Mouse (Mus musculus) olfactory bulb, adult 2 months (tissue): ENCODE data around the gene Dnm2. TPM values are rescaled to one million over a fixed set of nuclear protein-coding genes. Genes with fewer than 3 reads are reported as not detected.
"Not testable (repeated sequence)": the region's sequence is repeated elsewhere in the genome, so short reads cannot be mapped to it uniquely, and the experiment has no call there.

Source experiments
- H3K27ac ChIP-seq: fragments of 200-500 bp; 2 replicates; pipeline ENCODE4 v1.5.1; 2012; ENCODE audit warnings: low read depth, low read length; ENCODE audit not compliant: insufficient read depth
- H3K4me1 ChIP-seq: fragments of 200-500 bp; 2 replicates; pipeline ENCODE4 v1.6.1; 2012; ENCODE audit warnings: low read length; ENCODE audit not compliant: control insufficient read depth, insufficient read depth
- H3K4me3 ChIP-seq: fragments of 200-500 bp; 2 replicates; pipeline ENCODE4 v1.5.1; 2012; ENCODE audit warnings: mild to moderate bottlenecking, low read depth, low read length, moderate library complexity; ENCODE audit not compliant: insufficient read depth
- CTCF ChIP-seq: fragments of 200-500 bp; IDR thresholded peaks from 2 replicates; pipeline ENCODE4 v1.5.1; 2012; ENCODE audit warnings: low read depth, mild to moderate bottlenecking, low read length, moderate library complexity; ENCODE audit not compliant: insufficient read depth
- POLR2A ChIP-seq: fragments of 200-500 bp; IDR thresholded peaks from 2 replicates; pipeline ENCODE4 v1.6.1; 2012; ENCODE audit warnings: mild to moderate bottlenecking, low read depth, low read length, moderate library complexity; ENCODE audit not compliant: insufficient read depth
- WGBS: fragments of 180-500 bp; shearing (Covaris S2); methylation state at CpG from one replicate; pipeline ENCODE4 v1.1.7; 2018; 5-methylcytosine and 5-hydroxymethylcytosine counted together
- polyA plus RNA-seq: library from polyadenylated mRNA; stranded (reverse); fragments of >200 nt; gene quantifications from 2 replicates; pipeline ENCODE4 v1.2.4, GENCODE M21; 2012; ENCODE audit warnings: low replicate concordance; ENCODE audit not compliant: missing spikeins, insufficient read depth, insufficient read length

The Dnm2 gene
- polyA plus RNA-seq, 1 experiment: 371 TPM

DNA sequence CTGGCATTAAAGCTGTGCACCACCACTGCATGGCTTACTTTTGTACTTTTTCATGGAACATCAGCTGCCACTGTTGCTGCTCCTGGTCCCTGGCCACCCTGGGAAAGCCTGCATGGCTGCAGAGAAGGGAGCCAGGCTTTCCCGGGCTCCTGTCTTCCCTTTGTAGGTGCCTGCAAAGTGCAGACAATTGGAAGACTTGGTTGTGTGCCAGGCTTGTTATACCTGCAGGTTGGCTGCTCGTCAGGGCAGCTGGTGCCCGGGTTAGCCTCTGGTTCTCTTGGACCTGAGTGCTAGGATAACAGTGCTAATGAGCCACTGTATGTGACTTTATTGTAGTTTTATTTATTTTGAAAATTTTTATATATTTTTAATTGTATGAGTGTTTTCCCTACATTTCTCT lies 34.1 kb downstream of the Dnm2 start:
- WGBS: 77% methylated on average over 3 of the region's 3 CpGs
- no peak overlapping the region for H3K4me3 ChIP-seq
- no peak overlapping the region for H3K27ac ChIP-seq
- TF ChIP-seq POLR2A (no peak), CTCF (no peak)
- H3K4me1 ChIP-seq: peaks cover 36% of the 10 kb centered on the region

DNA sequence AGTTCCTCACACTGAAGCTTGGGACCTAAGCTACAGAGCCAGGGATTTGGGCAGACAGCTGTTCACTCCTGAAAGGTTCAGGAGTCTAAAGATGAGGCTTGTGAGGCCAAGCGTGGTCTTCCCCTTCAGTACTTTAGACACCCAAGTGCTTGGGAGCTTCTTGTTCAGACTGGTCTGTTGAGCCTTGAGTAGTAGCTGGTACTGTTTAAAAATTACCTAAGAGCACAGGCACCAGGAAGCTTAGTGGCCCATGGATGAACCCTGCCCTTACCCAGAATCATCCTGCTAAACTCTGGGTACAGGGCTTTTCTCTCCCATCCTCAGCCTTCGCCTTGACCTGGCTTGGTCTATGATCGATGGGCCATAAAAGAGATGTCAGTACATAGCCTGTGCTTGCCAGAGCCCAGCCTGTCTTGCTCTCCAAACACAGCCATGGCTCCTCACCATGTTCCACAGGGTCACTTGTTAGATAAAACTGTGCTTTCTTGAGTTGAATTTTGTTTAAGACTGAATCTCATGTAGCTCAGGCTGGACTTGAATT lies 35.8 kb downstream of the Dnm2 start:
- 93% methylated on average over 3 of the region's 3 CpGs for WGBS

DNA sequence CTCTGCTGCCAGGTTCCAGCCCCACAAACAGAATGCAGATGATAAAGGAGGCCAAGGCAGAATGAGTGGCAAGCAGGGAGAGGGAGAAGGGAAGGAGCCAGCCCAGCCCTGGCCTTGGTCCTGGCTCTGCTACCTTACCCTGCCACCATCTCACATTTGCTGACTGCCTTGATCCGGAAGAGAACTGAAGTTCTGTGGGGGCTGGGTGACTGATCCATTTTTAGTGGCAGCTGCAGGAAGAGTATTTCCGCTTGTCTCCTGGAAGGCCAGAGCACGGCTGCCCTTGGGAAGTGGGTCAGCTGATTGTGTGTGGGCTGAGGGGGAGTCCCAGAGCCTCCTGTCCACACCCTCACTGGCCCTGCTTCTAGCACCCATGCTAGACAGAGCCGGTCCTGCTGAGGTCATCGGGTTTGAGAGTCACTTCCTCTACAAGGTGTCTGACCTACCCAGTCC lies 38.5 kb downstream of the Dnm2 start:
- Histone ChIP-seq H3K27ac (peak overlapping the region; percentile 76), H3K4me1 (peaks cover 35% of the 10 kb centered on the region), H3K4me3 (no peak overlapping the region)
- TF ChIP-seq POLR2A (no peak), CTCF (no peak)
- 36% methylated on average over 5 of the region's 5 CpGs for WGBS

More for the DNA sequence above, 35.8 kb downstream of the Dnm2 start:
- TF ChIP-seq CTCF (no peak), POLR2A (no peak)
- H3K4me1 ChIP-seq: peaks cover 35% of the 10 kb centered on the region
- H3K4me3 ChIP-seq: no peak overlapping the region
- no peak overlapping the region for H3K27ac ChIP-seq

DNA sequence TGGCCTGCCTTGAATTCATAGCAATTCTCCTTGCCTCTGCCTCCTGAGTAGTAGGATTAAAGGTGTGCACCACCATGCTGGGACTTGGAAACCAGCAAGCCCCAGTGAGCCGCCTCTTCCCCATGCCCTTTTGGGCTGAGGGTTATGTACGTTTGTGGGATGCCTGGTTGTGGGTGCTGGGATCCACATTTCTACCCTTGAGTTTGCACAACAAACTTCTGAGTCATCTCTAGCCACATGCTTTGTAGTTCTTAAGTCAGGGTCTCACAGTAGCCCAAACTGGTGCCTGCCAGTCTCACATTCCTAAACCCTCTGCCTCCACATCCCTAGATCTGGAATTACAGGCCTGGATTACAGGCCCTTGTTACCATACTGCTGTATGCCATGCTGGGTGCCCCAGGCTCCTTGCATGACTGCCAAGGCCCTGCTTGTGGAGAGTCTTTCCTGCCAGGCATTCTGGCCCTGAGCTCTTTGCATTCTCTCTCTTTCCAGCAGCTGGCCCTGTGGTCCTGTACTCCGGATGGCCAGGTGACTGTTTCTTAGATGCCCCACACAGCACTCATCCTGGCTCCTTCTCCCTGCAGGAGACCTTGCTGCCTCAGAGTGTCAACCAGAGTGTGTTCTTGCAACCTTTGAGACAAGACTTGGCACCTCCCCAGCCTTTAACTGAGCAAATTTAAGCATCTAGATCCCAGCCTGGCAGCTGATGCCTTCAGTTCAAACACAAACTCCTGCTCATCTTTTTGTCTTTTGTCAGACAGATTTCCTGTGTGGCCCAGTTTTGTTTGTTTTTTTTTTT lies 39.3 kb downstream of the Dnm2 start:
- TF ChIP-seq CTCF: no peak
- TF ChIP-seq POLR2A: no peak
- Histone ChIP-seq H3K4me1 (peaks cover 28% of the 10 kb centered on the region), H3K27ac (peak overlapping the region; percentile 76), H3K4me3 (no peak overlapping the region)
- 43% methylated on average over 3 of the region's 3 CpGs for WGBS

DNA sequence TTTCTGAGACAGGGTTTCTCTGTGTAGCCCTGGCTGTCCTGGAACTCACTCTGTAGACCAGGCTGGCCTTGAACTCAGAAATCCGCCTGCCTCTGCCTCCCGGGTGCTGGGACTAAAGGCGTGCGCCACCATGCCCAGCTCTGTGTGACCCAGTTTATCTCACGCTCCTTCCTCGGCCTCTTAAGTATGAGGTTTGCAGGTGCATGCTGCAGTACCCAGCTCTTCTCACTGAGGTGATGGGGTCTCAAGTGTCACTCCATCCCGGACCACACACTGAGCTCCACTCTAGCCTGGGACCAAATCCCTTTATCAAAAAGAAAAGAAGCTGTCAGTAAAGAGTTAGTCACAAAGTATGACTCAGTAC lies 39.8 kb downstream of the Dnm2 start:
- H3K27ac ChIP-seq: not testable (repeated sequence)

DNA sequence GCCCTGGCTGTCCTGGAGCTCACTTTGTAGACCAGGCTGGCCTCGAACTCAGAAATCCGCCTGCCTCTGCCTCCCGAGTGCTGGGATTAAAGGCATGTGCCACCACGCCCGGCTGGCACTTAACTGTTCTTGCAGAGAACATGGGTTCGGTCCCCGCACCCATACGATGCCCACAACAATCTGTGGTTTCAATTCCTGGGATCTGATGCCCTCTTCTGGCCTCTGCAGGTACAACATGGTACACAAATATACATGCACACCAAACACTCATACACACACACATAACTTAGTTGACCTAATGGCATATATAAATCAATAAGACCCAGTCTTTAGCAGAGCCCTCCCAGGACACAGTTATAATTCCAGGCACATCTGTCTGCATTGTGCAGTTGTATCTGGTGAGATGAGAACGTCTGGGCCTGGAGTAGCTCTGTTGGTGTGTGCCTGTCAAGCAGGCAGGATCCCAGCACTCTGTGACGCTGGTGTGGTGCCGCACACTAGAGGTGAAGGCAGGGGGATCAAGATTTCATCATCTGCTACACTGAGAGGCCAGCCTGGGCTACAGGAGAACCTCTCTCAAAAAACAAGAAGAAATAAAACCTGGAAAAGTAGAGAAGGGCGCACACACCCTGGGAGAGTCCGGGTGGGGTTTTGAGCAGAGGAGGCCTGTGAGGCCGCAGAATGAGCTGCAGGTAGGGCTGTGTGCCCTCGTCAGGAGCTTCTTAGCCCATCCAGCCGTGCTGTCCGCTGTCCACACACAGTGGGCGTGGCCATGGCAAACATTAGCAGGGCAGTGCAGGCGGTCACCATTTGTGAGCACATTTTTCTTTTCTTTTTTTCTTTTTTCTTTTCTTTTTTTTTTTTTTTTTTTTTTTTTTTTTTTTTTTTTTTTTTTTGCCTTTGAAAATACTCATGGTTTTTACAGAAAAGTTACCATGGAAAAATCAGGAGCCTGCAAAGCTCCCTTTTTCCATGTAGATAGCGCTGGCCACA lies 44.6 kb downstream of the Dnm2 start:
- Histone ChIP-seq H3K27ac (no peak overlapping the region), H3K4me1 (peaks cover 8% of the 10 kb centered on the region; the same call in 1 of the 2 replicates), H3K4me3 (no peak overlapping the region)
- 86% methylated on average over 20 of the region's 20 CpGs for WGBS
- no peak for TF ChIP-seq POLR2A
- TF ChIP-seq CTCF: no peak

More for the DNA sequence above, 39.8 kb downstream of the Dnm2 start:
- not testable (repeated sequence) for H3K4me3 ChIP-seq
- peaks cover 28% of the 10 kb centered on the region for H3K4me1 ChIP-seq
- WGBS: 86% methylated on average over 7 of the region's 7 CpGs

DNA sequence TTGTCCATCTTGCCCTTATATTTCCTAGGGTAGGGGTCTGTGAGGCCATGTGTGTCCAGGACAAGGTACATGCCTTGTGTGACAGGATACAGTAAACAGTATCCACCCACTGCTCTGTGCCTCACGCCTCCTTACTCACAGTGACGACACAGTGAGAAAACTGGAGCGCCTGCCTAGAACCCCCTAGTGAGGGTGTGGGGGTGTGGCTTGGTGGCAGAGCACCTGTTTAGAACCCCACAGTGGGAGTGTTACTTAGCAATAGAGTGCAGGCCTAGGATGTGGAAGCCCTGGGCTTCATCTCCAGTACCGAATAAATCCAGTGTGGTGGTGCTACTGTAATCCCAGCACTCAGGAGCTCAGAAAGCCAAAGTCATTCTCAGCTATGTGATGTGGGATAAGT lies 48.2 kb downstream of the Dnm2 start:
- no peak overlapping the region for H3K27ac ChIP-seq
- WGBS: 38% methylated on average over 4 of the region's 4 CpGs
- H3K4me3 ChIP-seq: no peak overlapping the region
- TF ChIP-seq CTCF (no peak), POLR2A (no peak)
- peaks cover 6% of the 10 kb centered on the region; the same call in 1 of the 2 replicates for H3K4me1 ChIP-seq

DNA sequence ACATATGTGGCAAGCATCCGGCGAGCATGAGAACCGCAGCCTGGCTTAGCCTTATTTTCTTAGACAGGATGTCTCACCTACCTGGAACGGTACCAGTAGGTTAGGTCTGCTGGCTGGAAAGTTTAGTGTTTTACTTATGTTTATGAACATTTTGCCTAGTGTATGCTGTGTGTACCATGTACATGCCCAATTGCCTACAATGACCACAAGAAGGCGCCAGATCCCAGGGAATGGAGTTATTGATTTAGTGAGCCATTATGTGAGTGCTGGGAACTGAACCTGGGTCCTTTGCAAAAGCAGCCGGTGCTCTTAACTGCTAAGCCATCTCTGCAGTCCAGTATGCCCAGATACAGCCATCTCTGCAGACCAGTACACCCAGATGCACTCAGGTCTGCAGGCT lies 53.0 kb downstream of the Dnm2 start:
- H3K27ac ChIP-seq: no peak overlapping the region
- TF ChIP-seq CTCF (no peak), POLR2A (no peak)
- 97% methylated on average over 6 of the region's 6 CpGs for WGBS
- H3K4me3 ChIP-seq: no peak overlapping the region
- no peaks in the 10 kb centered on the region for H3K4me1 ChIP-seq

DNA sequence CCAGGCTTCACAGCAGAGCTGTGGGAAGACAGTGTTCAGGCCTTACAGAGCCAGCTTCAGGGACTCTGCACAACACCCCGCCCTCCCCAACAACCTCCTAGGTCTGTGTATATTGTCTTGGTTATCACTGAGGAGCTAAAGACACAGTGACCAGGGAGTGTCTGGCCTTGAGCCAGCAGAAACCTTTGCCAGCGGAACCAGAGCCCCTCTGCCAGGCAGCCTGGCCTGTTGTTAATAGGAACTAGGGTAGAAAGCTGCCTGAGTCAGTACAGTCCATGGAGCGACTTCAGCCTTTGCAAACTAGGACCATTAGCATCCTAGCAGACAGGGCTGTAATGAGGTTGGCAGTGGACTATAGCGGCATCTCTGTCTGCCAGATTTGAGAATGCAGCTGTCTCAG lies 59.4 kb downstream of the Dnm2 start:
- Histone ChIP-seq H3K4me3 (no peak overlapping the region), H3K27ac (no peak overlapping the region), H3K4me1 (no peaks in the 10 kb centered on the region)
- no peak for TF ChIP-seq CTCF
- WGBS: 56% methylated on average over 4 of the region's 4 CpGs

DNA sequence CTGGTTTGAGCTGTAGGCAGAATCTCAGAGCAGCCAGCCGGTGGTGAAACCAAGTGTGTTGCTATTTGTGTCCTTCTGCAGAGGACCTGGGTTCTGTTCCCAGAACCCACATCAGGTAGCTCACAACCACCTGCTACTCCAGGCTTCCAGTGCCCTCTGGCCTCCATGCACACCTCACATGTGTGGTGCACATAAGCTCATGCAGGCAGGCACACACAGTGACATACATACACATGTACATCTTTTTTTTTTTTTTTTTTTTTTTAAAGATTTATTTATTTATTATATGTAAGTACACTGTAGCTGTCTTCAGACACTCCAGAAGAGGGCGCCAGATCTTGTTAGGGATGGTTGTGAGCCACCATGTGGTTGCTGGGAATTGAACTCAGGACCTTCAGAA lies 63.5 kb downstream of the Dnm2 start:
- H3K4me3 ChIP-seq, H3K27ac ChIP-seq, H3K4me1 ChIP-seq: not testable (repeated sequence)
- WGBS: 82% methylated on average over 1 of the region's 2 CpGs
